Mouse (Mus musculus): ENCODE measurements around the gene Usp48. TPM values are rescaled to one million over a fixed set of nuclear protein-coding genes. Genes with fewer than 3 reads are reported as not detected.

Usp48 gene
- polyA plus RNA-seq, 1 experiment from 2014 or later, result 69.9 TPM

DNA sequence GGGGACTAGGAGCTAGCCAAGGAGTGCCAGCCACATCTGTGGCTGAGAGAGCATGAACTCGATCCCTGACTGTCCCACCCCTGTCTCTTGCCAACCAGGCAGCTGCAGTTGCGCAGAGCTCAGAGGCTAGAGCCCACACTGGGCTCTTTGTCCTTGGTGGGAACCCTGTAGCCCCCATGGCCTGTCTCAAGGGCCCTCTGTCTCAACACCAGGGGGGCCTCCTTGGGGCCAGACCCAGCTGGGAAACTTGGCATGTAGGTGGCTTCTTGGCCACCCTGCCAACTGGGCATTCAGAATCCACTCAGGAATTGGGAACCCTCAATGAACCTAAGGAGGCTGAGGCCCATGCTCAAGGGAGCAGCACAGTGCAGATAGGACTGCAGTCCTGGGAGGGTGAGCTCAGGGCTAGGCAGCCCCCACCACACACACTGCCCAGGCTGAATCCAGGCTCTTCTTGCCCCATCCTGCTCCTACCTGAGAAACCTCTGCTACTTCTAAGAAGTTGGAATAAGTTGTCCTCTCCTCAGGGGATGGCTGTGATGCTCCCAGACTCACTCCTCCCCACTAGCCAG is 86.5 kb downstream of the Usp48 start:
- WGBS, result 79% methylated on average over 2 of the region's 2 CpGs
- no peak overlapping the region for H3K9ac ChIP-seq
- peaks cover 43% of the 10 kb centered on the region for H3K27me3 ChIP-seq
- no peak for ATAC-seq
- no peak overlapping the region for H3K4me3 ChIP-seq
- peaks cover 41% of the 10 kb centered on the region for H3K4me1 ChIP-seq
- H3K9me3 ChIP-seq (replicated peaks), result no peaks in the 10 kb centered on the region
- H3K4me2 ChIP-seq, result no peak overlapping the region
- H3K27ac ChIP-seq, result 0 out of 2 replicates have a peak overlapping the region, but pooled peaks have one; percentile 51
- no peaks in the 10 kb centered on the region for H3K36me3 ChIP-seq (ENCODE audit: poor library complexity, severe bottlenecking)

DNA sequence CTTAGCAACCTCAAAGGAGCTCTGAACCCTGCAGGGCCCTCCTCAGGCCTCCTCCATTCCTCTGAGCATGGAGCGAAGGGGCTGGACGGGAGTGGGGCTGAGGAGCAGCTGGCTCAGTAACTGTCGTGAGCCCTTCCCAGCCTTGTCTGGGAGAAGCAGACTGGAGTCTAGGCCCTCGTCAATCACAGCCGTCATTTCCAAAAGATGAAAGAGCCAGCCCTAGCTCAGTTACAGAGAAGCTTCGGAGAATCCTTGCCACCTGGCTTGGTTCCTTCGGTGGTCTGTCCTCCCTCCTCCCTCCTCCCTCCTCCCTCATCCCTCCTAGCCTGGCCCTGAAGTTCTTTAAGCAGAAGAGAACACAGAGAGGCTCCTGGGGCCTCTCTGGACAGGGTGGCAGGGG is 87.2 kb downstream of the Usp48 start:
- H3K27ac ChIP-seq, result peak overlapping the region; percentile 51; the same call in 1 of the 2 replicates
- H3K4me2 ChIP-seq, result peak overlapping the region; percentile 83
- H3K9me3 ChIP-seq (replicated peaks), result no peaks in the 10 kb centered on the region
- H3K4me3 ChIP-seq, result no peak overlapping the region
- 31% methylated on average over 7 of the region's 7 CpGs for WGBS
- H3K9ac ChIP-seq, result peak overlapping the region; percentile 66; the same call in 1 of the 2 replicates
- peaks cover 37% of the 10 kb centered on the region for H3K4me1 ChIP-seq
- ATAC-seq, result no peak
- no peaks in the 10 kb centered on the region for H3K36me3 ChIP-seq (ENCODE audit: poor library complexity, severe bottlenecking)
- H3K27me3 ChIP-seq, result peaks cover 43% of the 10 kb centered on the region

- H3K9me3 ChIP-seq (replicated peaks), result no peaks in the 10 kb centered on the region
- peak; percentile 58 for ATAC-seq
- H3K9ac ChIP-seq, result peak overlapping the region; percentile 66
- no peaks in the 10 kb centered on the region for H3K36me3 ChIP-seq (ENCODE audit: poor library complexity, severe bottlenecking)
- H3K4me3 ChIP-seq, result peak overlapping the region; percentile 41
- peaks cover 38% of the 10 kb centered on the region for H3K4me1 ChIP-seq
- H3K4me2 ChIP-seq, result peak overlapping the region; percentile 83
- H3K27ac ChIP-seq, result peak overlapping the region; percentile 51; the same call in 1 of the 2 replicates
- peaks cover 43% of the 10 kb centered on the region for H3K27me3 ChIP-seq
- 5% methylated on average over 51 of the region's 52 CpGs for WGBS
These were observed 88.0 kb downstream of the Usp48 start for GRCm38 (mm10) chr4:137681408-137682104.

DNA sequence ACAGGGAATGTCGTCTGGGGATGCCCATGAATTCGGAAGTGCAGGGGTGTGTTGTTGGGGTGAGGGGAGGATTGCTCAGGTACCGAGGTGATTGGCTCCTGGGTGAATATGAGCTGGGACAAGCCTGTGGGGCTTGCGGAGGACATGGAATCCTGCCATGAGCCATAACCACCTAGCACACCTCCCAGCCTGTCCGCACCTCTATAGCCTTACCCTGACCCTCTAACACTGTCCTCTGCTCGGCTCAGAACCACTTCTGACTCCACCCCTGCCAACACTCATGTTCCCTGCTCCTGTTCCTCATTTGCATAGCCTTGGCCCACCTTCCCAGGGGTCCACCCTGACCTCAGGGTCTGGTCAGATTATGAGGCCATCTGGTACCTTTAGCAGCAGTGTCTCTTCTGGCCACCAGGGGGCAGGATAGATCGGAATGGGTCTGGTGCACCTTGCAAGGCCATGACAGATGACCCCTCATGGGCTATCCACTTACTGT is 89.5 kb downstream of the Usp48 start:
- 45% methylated on average over 7 of the region's 7 CpGs for WGBS

DNA sequence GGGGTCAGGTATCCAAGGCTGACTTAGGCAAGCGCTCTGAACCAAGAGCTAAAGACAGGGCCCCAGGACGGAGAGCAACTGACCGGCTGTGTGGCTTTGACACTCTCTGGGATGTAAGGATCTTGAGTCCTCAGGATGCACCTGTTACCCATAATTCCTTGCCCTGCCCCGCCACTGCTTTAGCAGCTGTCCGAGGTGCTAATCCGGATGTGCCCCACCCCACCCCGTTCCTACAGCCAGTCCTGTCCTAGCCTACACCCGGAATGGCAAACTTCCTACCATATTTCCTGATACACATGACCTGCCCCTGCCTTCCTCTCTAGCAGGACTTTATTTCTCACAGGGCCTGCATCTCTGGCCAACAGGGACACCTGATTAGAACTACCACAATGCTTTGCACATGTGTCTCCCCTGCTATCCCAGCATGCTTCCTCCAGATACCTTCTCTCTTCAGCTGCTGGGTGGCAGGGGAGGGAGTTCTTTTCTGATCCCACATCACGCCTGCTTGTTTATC is 91.3 kb downstream of the Usp48 start:
- WGBS, result 35% methylated on average over 9 of the region's 9 CpGs
- peaks cover 33% of the 10 kb centered on the region for H3K4me1 ChIP-seq
- no peak overlapping the region for H3K4me3 ChIP-seq
- no peak overlapping the region for H3K4me2 ChIP-seq
- no peaks in the 10 kb centered on the region for H3K9me3 ChIP-seq (replicated peaks)
- H3K27ac ChIP-seq, result no peak overlapping the region
- H3K36me3 ChIP-seq (ENCODE audit: poor library complexity, severe bottlenecking), result no peaks in the 10 kb centered on the region
- ATAC-seq, result no peak
- H3K27me3 ChIP-seq, result peaks cover 33% of the 10 kb centered on the region
- H3K9ac ChIP-seq, result no peak overlapping the region

More for the DNA sequence above, 89.5 kb downstream of the Usp48 start:
- Histone ChIP-seq H3K36me3 (ENCODE audit: poor library complexity, severe bottlenecking) (no peaks in the 10 kb centered on the region), H3K9me3 (replicated peaks) (no peaks in the 10 kb centered on the region), H3K4me3 (no peak overlapping the region), H3K27ac (no peak overlapping the region), H3K27me3 (peaks cover 37% of the 10 kb centered on the region), H3K4me1 (peaks cover 35% of the 10 kb centered on the region), H3K4me2 (no peak overlapping the region), H3K9ac (no peak overlapping the region)
- ATAC-seq, result no peak

DNA sequence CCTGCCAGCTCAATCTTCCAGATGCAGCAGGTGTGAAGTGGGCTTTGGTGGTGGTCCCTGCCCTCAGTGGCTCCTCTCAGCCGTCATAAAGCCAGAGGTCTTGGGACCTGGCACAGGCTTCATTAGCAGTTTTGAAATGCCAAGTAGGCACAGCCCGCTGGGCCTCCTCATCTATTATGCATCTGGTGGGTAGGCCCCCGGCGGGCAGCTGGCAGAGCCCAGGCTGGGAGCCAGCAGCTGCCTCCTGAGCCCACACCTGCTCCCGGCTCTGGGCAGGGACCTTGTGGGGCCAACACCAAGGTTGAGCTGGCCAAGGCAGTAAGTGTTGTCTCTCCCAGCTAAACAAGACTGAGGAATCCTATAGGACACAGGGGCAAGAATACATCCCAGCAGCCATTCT is 92.7 kb downstream of the Usp48 start:
- 0 out of 2 replicates have a peak, but pooled peaks have one; percentile 14 for ATAC-seq
- 27% methylated on average over 5 of the region's 5 CpGs for WGBS
- Histone ChIP-seq H3K36me3 (ENCODE audit: poor library complexity, severe bottlenecking) (no peaks in the 10 kb centered on the region), H3K4me3 (no peak overlapping the region), H3K4me1 (peaks cover 19% of the 10 kb centered on the region), H3K9me3 (replicated peaks) (no peaks in the 10 kb centered on the region), H3K27me3 (peaks cover 24% of the 10 kb centered on the region), H3K27ac (no peak overlapping the region), H3K4me2 (no peak overlapping the region), H3K9ac (no peak overlapping the region)

GRCm38 (mm10) chr4:137687234-137687825 is 93.8 kb downstream of the Usp48 start:
- no peak overlapping the region for H3K4me3 ChIP-seq
- H3K27me3 ChIP-seq, result peaks cover 19% of the 10 kb centered on the region
- H3K4me2 ChIP-seq, result no peak overlapping the region
- no peaks in the 10 kb centered on the region for H3K36me3 ChIP-seq (ENCODE audit: poor library complexity, severe bottlenecking)
- H3K4me1 ChIP-seq, result peaks cover 8% of the 10 kb centered on the region
- no peaks in the 10 kb centered on the region for H3K9me3 ChIP-seq (replicated peaks)
- no peak for ATAC-seq
- no peak overlapping the region for H3K9ac ChIP-seq
- no peak overlapping the region for H3K27ac ChIP-seq
- 80% methylated on average over 14 of the region's 14 CpGs for WGBS

- H3K27ac ChIP-seq, result no peak overlapping the region
- H3K9me3 ChIP-seq (replicated peaks), result no peaks in the 10 kb centered on the region
- H3K36me3 ChIP-seq (ENCODE audit: poor library complexity, severe bottlenecking), result no peaks in the 10 kb centered on the region
- H3K9ac ChIP-seq, result no peak overlapping the region
- H3K4me1 ChIP-seq, result peaks cover 11% of the 10 kb centered on the region; the same call in 1 of the 2 replicates
- WGBS, result 87% methylated on average over 10 of the region's 10 CpGs
- ATAC-seq, result no peak
- H3K4me3 ChIP-seq, result no peak overlapping the region
- H3K4me2 ChIP-seq, result no peak overlapping the region
- H3K27me3 ChIP-seq, result no peaks in the 10 kb centered on the region
These were observed 98.8 kb downstream of the Usp48 start for GRCm38 (mm10) chr4:137692107-137692902.

- peaks cover 36% of the 10 kb centered on the region for H3K4me1 ChIP-seq
- no peak overlapping the region for H3K27ac ChIP-seq
- H3K27me3 ChIP-seq, result no peaks in the 10 kb centered on the region
- WGBS, result 83% methylated on average over 8 of the region's 8 CpGs
- no peak overlapping the region for H3K4me3 ChIP-seq
- no peak overlapping the region for H3K4me2 ChIP-seq
- no peaks in the 10 kb centered on the region for H3K36me3 ChIP-seq (ENCODE audit: poor library complexity, severe bottlenecking)
- no peak overlapping the region for H3K9ac ChIP-seq
- ATAC-seq, result no peak
- H3K9me3 ChIP-seq (replicated peaks), result no peaks in the 10 kb centered on the region
These were observed 101.7 kb downstream of the Usp48 start for GRCm38 (mm10) chr4:137695300-137695699.

GRCm38 (mm10) chr4:137695900-137696299 is 102.3 kb downstream of the Usp48 start:
- H3K4me3 ChIP-seq, result no peak overlapping the region
- H3K4me2 ChIP-seq, result no peak overlapping the region
- H3K27ac ChIP-seq, result no peak overlapping the region
- no peaks in the 10 kb centered on the region for H3K9me3 ChIP-seq (replicated peaks)
- H3K4me1 ChIP-seq, result peaks cover 36% of the 10 kb centered on the region
- H3K36me3 ChIP-seq (ENCODE audit: poor library complexity, severe bottlenecking), result no peaks in the 10 kb centered on the region
- no peaks in the 10 kb centered on the region for H3K27me3 ChIP-seq
- ATAC-seq, result no peak
- WGBS, result 17% methylated on average over 4 of the region's 4 CpGs
- H3K9ac ChIP-seq, result no peak overlapping the region

GRCm38 (mm10) chr4:137697156-137697885 is 103.8 kb downstream of the Usp48 start:
- no peaks in the 10 kb centered on the region for H3K27me3 ChIP-seq
- no peak overlapping the region for H3K4me2 ChIP-seq
- WGBS, result 74% methylated on average over 13 of the region's 13 CpGs
- H3K27ac ChIP-seq, result no peak overlapping the region
- H3K4me3 ChIP-seq, result no peak overlapping the region
- H3K9ac ChIP-seq, result no peak overlapping the region
- no peaks in the 10 kb centered on the region for H3K36me3 ChIP-seq (ENCODE audit: poor library complexity, severe bottlenecking)
- H3K9me3 ChIP-seq (replicated peaks), result no peaks in the 10 kb centered on the region
- peaks cover 36% of the 10 kb centered on the region for H3K4me1 ChIP-seq
- no peak for ATAC-seq
